Mouse (Mus musculus): Measurements from ENCODE around the gene Chl1. TPM values are rescaled to one million over a fixed set of nuclear protein-coding genes. Genes with fewer than 3 reads are reported as not detected.

Gene Chl1
- polyA plus RNA-seq, 1 experiment from 2014 or later, result 4.3 TPM

GRCm38 (mm10) chr6:103511290-103511971 lies 1.0 kb downstream of the Chl1 start:
- Histone ChIP-seq H3K36me3 (ENCODE audit: control insufficient read depth, insufficient read depth, low read length) (no peaks in the 10 kb centered on the region), H3K4me1 (replicated peaks; ENCODE audit: control insufficient read depth, insufficient read depth, low read length) (no peaks in the 10 kb centered on the region; the same call in 1 of the 2 replicates), H3K4me3 (ENCODE audit: low read depth, low read length) (peak overlapping the region; percentile 29), H3K4me2 (ENCODE audit: low read length) (peak overlapping the region; percentile 48), H3K27me3 (replicated peaks; ENCODE audit: control insufficient read depth, insufficient read depth, low read length) (peaks cover 46% of the 10 kb centered on the region), H3K9ac (ENCODE audit: low read length) (0 out of 2 replicates have a peak overlapping the region, but pooled peaks have one; percentile 2), H3K9me3 (ENCODE audit: control insufficient read depth, low read length) (no peaks in the 10 kb centered on the region), H3K27ac (ENCODE audit: low read depth) (no peak overlapping the region)
- no peak for DNase-seq (ENCODE audit: low spot score)
- 5% methylated on average over 18 of the region's 18 CpGs for WGBS
- ATAC-seq (replicated peaks; ENCODE audit: low FRiP score, low TSS enrichment, low read depth), result 0 out of 2 replicates have a peak, but pooled peaks have one; percentile 10

DNA sequence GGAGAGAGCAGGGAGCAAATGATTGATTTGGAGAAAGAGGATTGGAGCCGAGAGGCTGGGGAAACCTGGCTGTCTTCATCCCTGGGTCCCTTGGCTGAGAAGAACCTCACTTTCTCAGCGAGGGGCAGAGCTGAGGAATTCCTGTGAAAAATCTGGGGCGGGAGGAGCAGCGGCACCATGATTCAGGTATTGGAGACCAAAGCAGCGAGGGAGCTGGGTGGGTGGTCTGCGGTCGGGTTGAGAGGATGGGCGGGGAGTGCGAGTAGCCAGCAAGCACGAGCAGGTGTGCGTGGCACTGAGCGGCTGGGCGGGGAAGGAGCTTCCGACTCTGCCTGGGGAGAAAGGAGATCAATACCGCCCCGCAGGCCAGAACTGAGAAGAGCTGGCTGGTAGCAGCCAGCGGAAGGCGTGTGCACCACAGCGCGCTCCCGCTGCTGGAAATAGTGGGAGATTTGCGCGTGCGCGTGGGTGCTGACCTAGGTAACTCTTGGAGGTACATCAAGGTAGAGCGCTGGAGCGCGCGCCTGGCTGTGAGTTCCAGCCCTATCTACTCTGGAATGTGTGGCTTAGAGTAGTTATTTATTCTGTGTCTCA lies 1.7 kb downstream of the Chl1 start:
- under 1% methylated on average over 29 of the region's 29 CpGs for WGBS
- no peaks in the 10 kb centered on the region for H3K9me3 ChIP-seq (ENCODE audit: control insufficient read depth, low read length)
- 0 out of 2 replicates have a peak overlapping the region, but pooled peaks have one; percentile 2 for H3K9ac ChIP-seq (ENCODE audit: low read length)
- peak overlapping the region; percentile 48 for H3K4me2 ChIP-seq (ENCODE audit: low read length)
- peak; percentile 68 for DNase-seq (ENCODE audit: low spot score)
- peak overlapping the region; percentile 29 for H3K4me3 ChIP-seq (ENCODE audit: low read depth, low read length)
- peaks cover 46% of the 10 kb centered on the region for H3K27me3 ChIP-seq (replicated peaks; ENCODE audit: control insufficient read depth, insufficient read depth, low read length)
- no peaks in the 10 kb centered on the region; the same call in 1 of the 2 replicates for H3K4me1 ChIP-seq (replicated peaks; ENCODE audit: control insufficient read depth, insufficient read depth, low read length)
- no peak overlapping the region for H3K27ac ChIP-seq (ENCODE audit: low read depth)
- peak; percentile 56; the same call in 1 of the 2 replicates for ATAC-seq (replicated peaks; ENCODE audit: low FRiP score, low TSS enrichment, low read depth)
- no peaks in the 10 kb centered on the region for H3K36me3 ChIP-seq (ENCODE audit: control insufficient read depth, insufficient read depth, low read length)

DNA sequence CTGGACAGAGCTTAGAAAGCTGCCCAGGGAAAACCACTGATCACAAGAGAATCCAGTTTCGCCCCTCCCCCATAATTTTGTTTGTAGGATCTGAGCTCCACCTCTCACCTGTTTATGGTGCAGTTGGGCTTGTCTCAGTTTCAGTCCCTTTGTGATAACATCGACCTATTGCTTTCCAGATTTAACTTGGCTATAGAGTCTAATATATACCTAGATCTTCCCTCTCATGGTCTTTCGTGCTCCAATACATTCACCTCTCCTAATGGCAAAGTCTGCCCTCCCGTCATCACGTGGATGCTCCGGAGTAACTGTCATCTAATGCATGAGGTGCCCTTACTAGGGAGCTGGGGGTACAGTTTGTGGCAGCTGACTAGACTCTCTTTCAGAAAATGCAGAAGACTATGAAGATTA lies 2.5 kb downstream of the Chl1 start:
- Histone ChIP-seq H3K9ac (ENCODE audit: low read length) (no peak overlapping the region), H3K36me3 (ENCODE audit: control insufficient read depth, insufficient read depth, low read length) (no peaks in the 10 kb centered on the region), H3K9me3 (ENCODE audit: control insufficient read depth, low read length) (no peaks in the 10 kb centered on the region), H3K4me2 (ENCODE audit: low read length) (no peak overlapping the region), H3K27me3 (replicated peaks; ENCODE audit: control insufficient read depth, insufficient read depth, low read length) (peaks cover 46% of the 10 kb centered on the region), H3K4me3 (ENCODE audit: low read depth, low read length) (no peak overlapping the region), H3K27ac (ENCODE audit: low read depth) (no peak overlapping the region), H3K4me1 (replicated peaks; ENCODE audit: control insufficient read depth, insufficient read depth, low read length) (no peaks in the 10 kb centered on the region; the same call in 1 of the 2 replicates)
- ATAC-seq (replicated peaks; ENCODE audit: low FRiP score, low TSS enrichment, low read depth) (no peak), DNase-seq (ENCODE audit: low spot score) (no peak)
- WGBS, result 51% methylated on average over 6 of the region's 6 CpGs

DNA sequence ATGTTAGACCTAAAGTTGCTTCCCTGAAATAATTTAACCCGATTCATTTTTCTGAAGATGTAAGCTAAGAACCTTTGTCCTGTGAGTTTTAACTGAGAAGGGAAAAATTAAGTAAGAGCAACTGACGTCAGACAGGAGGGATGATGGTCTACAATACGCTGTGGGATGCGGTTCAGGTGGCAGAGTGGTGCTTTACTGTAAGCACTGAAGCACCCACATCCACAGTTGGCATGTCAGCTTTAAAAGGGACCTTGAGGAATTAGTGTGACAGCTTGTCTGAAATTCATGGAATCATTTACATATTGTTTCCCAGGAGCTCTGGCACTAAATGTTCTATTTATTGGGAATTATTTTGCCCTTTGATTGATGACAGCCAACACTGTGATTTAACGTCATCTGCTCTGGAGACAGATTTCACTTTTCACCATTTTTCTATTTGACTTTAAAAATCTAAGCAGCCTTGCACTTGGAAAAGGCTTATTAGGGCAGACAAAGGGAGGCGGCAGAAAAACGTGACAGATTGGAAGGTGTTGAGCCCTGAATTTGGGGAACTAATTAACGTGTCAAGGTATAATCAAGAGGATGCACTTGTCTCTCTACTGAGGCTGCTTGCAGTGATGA lies 3.3 kb downstream of the Chl1 start:
- Histone ChIP-seq H3K9me3 (ENCODE audit: control insufficient read depth, low read length) (no peaks in the 10 kb centered on the region), H3K36me3 (ENCODE audit: control insufficient read depth, insufficient read depth, low read length) (no peaks in the 10 kb centered on the region), H3K4me3 (ENCODE audit: low read depth, low read length) (no peak overlapping the region), H3K4me2 (ENCODE audit: low read length) (no peak overlapping the region), H3K4me1 (replicated peaks; ENCODE audit: control insufficient read depth, insufficient read depth, low read length) (no peaks in the 10 kb centered on the region; the same call in 1 of the 2 replicates), H3K9ac (ENCODE audit: low read length) (no peak overlapping the region), H3K27ac (ENCODE audit: low read depth) (no peak overlapping the region), H3K27me3 (replicated peaks; ENCODE audit: control insufficient read depth, insufficient read depth, low read length) (peaks cover 46% of the 10 kb centered on the region)
- WGBS, result 67% methylated on average over 8 of the region's 8 CpGs
- ATAC-seq (replicated peaks; ENCODE audit: low FRiP score, low TSS enrichment, low read depth) (no peak), DNase-seq (ENCODE audit: low spot score) (no peak)

DNA sequence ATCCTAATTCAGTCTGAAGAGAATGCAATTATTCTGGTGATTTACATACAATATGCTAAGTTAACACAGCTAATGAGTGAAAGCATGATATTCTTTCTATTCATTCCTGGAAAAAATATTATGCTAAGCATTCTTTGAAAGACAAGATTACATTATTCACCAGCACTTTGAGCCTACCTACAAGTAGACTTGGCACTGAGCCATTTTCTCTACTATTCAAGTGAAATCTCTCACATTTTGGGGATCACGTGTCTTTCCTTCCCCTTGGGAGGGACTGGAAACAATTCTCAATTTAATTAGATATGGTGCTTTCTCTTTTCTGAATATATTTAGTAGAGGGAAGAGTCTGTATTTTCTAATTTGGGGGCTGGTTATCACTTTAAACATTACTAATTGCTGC lies 4.0 kb downstream of the Chl1 start:
- WGBS, result 53% methylated on average over 1 of the region's 1 CpGs

GRCm38 (mm10) chr6:103514756-103515155 lies 4.4 kb downstream of the Chl1 start:
- Histone ChIP-seq H3K36me3 (ENCODE audit: control insufficient read depth, insufficient read depth, low read length) (no peaks in the 10 kb centered on the region), H3K4me2 (ENCODE audit: low read length) (no peak overlapping the region), H3K27me3 (replicated peaks; ENCODE audit: control insufficient read depth, insufficient read depth, low read length) (peaks cover 41% of the 10 kb centered on the region), H3K4me3 (ENCODE audit: low read depth, low read length) (no peak overlapping the region), H3K4me1 (replicated peaks; ENCODE audit: control insufficient read depth, insufficient read depth, low read length) (no peaks in the 10 kb centered on the region; the same call in 1 of the 2 replicates), H3K27ac (ENCODE audit: low read depth) (no peak overlapping the region), H3K9ac (ENCODE audit: low read length) (no peak overlapping the region), H3K9me3 (ENCODE audit: control insufficient read depth, low read length) (no peaks in the 10 kb centered on the region)
- DNase-seq (ENCODE audit: low spot score) (no peak), ATAC-seq (replicated peaks; ENCODE audit: low FRiP score, low TSS enrichment, low read depth) (no peak)
- 94% methylated on average over 1 of the region's 1 CpGs for WGBS

More for the DNA sequence above, 4.0 kb downstream of the Chl1 start:
- Histone ChIP-seq H3K4me3 (ENCODE audit: low read depth, low read length) (no peak overlapping the region), H3K36me3 (ENCODE audit: control insufficient read depth, insufficient read depth, low read length) (no peaks in the 10 kb centered on the region), H3K27me3 (replicated peaks; ENCODE audit: control insufficient read depth, insufficient read depth, low read length) (peaks cover 44% of the 10 kb centered on the region), H3K9me3 (ENCODE audit: control insufficient read depth, low read length) (no peaks in the 10 kb centered on the region), H3K9ac (ENCODE audit: low read length) (no peak overlapping the region), H3K4me2 (ENCODE audit: low read length) (no peak overlapping the region), H3K27ac (ENCODE audit: low read depth) (no peak overlapping the region), H3K4me1 (replicated peaks; ENCODE audit: control insufficient read depth, insufficient read depth, low read length) (no peaks in the 10 kb centered on the region; the same call in 1 of the 2 replicates)
- ATAC-seq (replicated peaks; ENCODE audit: low FRiP score, low TSS enrichment, low read depth), result no peak
- no peak for DNase-seq (ENCODE audit: low spot score)

- H3K4me1 ChIP-seq (replicated peaks; ENCODE audit: control insufficient read depth, insufficient read depth, low read length), result no peaks in the 10 kb centered on the region
- 71% methylated on average over 2 of the region's 2 CpGs for WGBS
- H3K4me3 ChIP-seq (ENCODE audit: low read depth, low read length), result no peak overlapping the region
- no peaks in the 10 kb centered on the region for H3K27me3 ChIP-seq (replicated peaks; ENCODE audit: control insufficient read depth, insufficient read depth, low read length)
- ATAC-seq (replicated peaks; ENCODE audit: low FRiP score, low TSS enrichment, low read depth) (no peak), DNase-seq (ENCODE audit: low spot score) (no peak)
- no peak overlapping the region for H3K4me2 ChIP-seq (ENCODE audit: low read length)
- H3K9ac ChIP-seq (ENCODE audit: low read length), result no peak overlapping the region
- H3K9me3 ChIP-seq (ENCODE audit: control insufficient read depth, low read length), result no peaks in the 10 kb centered on the region
- H3K27ac ChIP-seq (ENCODE audit: low read depth), result no peak overlapping the region
- no peaks in the 10 kb centered on the region for H3K36me3 ChIP-seq (ENCODE audit: control insufficient read depth, insufficient read depth, low read length)
Measured at GRCm38 (mm10) chr6:103519596-103519995, 9.2 kb downstream of the Chl1 start.

DNA sequence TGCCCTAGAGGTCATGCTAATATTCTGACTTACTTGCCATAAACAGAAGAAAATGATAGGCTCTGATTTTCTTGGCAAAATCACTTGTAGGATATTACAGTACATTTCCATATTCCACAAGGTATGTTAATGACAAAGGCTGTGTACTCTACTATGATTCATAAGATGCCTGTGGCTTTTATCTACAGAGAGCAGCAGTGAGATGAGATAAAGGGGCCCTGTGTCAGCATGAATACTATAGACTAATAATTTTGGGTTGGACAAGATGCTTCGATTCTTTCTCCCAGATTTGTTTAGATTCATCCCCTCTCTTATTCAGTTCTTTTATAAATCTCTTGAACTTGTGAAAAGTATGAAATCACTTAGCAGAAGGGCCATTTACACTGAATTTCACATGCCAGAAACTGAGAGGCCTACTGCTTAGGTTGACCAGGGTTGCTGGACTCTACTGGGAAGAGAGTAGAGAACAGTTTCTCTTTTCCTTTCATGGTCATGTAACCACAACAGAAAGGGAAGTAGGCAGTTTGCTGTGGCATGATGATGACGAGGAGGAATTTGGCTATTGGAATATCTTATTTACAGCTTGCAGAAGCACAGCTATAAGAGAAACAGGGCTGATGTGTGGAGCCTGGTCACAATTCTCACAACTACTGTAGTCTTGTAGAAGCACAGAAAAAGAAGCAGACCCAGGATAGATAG lies 15.1 kb downstream of the Chl1 start:
- ATAC-seq (replicated peaks; ENCODE audit: low FRiP score, low TSS enrichment, low read depth), result no peak
- no peak overlapping the region for H3K27ac ChIP-seq (ENCODE audit: low read depth)
- no peaks in the 10 kb centered on the region for H3K9me3 ChIP-seq (ENCODE audit: control insufficient read depth, low read length)
- no peak overlapping the region for H3K4me2 ChIP-seq (ENCODE audit: low read length)
- no peak overlapping the region for H3K9ac ChIP-seq (ENCODE audit: low read length)
- H3K4me1 ChIP-seq (replicated peaks; ENCODE audit: control insufficient read depth, insufficient read depth, low read length), result no peaks in the 10 kb centered on the region
- WGBS, result 57% methylated on average over 2 of the region's 2 CpGs
- DNase-seq (ENCODE audit: low spot score), result no peak
- H3K27me3 ChIP-seq (replicated peaks; ENCODE audit: control insufficient read depth, insufficient read depth, low read length), result no peaks in the 10 kb centered on the region
- H3K36me3 ChIP-seq (ENCODE audit: control insufficient read depth, insufficient read depth, low read length), result no peaks in the 10 kb centered on the region
- H3K4me3 ChIP-seq (ENCODE audit: low read depth, low read length), result no peak overlapping the region

Measured in intestine, embryonic 14.5 days (tissue).